Mouse (Mus musculus): Measurements from ENCODE around the gene Grin2b.

- no peak for TF ChIP-seq CTCF (conservative IDR thresholded peaks at IDR 0.05 in 1 of 2, IDR thresholded peaks at IDR 0.05 in 1 of 2; ENCODE audit: low read depth in 2 of 2, low read length in 2 of 2)
- TF ChIP-seq RCOR1 (conservative IDR thresholded peaks at IDR 0.05; ENCODE audit: low read depth, low read length): no peak
- no peak for TF ChIP-seq SIN3A (IDR thresholded peaks at IDR 0.05; ENCODE audit: low read length)
- TF ChIP-seq UBTF (IDR thresholded peaks at IDR 0.05; ENCODE audit: low read depth, low read length): no peak
- no peak for TF ChIP-seq ZC3H11A (IDR thresholded peaks at IDR 0.05; ENCODE audit: low read depth, low read length)
Measured at GRCm38 (mm10) chr6:136053346-136053745, 120.0 kb downstream of the Grin2b start.
